Comparison of ENCODE assay signal across 8 mouse cellular contexts in genomic region chr16:16870617-16871331, GRCm38 (mm10). TPM values are rescaled to one million over a fixed set of nuclear protein-coding genes. Genes with fewer than 3 reads are reported as not detected.
DNase-seq lines count a peak whose midpoint lies in the region; ATAC-seq lines count a peak whose summit lies in the region.

TSS of gene Top3b (plus strand) at chr16:16870736.
TSS of gene Vpreb1 (minus strand) at chr16:16870843.

- intact Hi-C loops in gastrocnemius, postnatal 14 days (cut with DNase I; ENCODE audit: low total_unique reads) = no loop called here
- intact Hi-C loops in left cerebral cortex, postnatal 10 days (cut with DNase I) = loop anchor here (10.0 kb wide), 1 partner anchor 566 kb away; the partner anchor contains the start of gene Yars2

- peak; percentile 91 to 96 for DNase-seq in adrenal gland, adult (ENCODE audit: inconsistent age in 2 of 2, low spot score in 1 of 2)
- peak; percentile 97 for DNase-seq in embryo, embryonic 10.5 days (ENCODE audit: low spot score)
- DNase-seq in gastrocnemius, postnatal 14 days = peak; percentile 88
- peak; percentile 91 to 94 for DNase-seq in left cerebral cortex, postnatal 10 days (ENCODE audit: extremely low spot score in 1 of 2, low spot score in 2 of 2)
- DNase-seq in right cerebral cortex, postnatal 25 days = peak; percentile 88
- peak; percentile 86 to 88 for DNase-seq in urinary bladder, postnatal 4 days (ENCODE audit: low spot score in 2 of 2)

- peak; percentile 98 for ATAC-seq in inflammation-experienced regulatory T-cells, adult 6 months
- ATAC-seq in megakaryocyte-erythroid progenitor cell, adult 5-6 weeks (replicated peaks; ENCODE audit: low FRiP score, low TSS enrichment, poor library complexity, severe bottlenecking) = peak; percentile 94

RNA-seq across cellular contexts. Expression of gene Top3b, which starts in this region (rescaled TPM):
- total RNA-seq in gastrocnemius, postnatal 14 days (2021) = 10 to 100 TPM; 20.8 to 22.6 TPM
- polyA plus RNA-seq in inflammation-experienced regulatory T-cells, adult 6 months (2017; shearing (Covaris generic)) = 10 to 100 TPM; 38.9 to 76.8 (median 55.8) TPM
- 10 to 100 TPM; 60.8 to 63.8 TPM for total RNA-seq in left cerebral cortex, postnatal 10 days (2021)
- total RNA-seq in megakaryocyte-erythroid progenitor cell, adult 5-6 weeks (2014; fragmentation: Nextera tagmentation) = 123 and 133 TPM in 2 replicates
- total RNA-seq in megakaryocyte-erythroid progenitor cell, adult 5-6 weeks (2017) = 58.7 and 59.0 TPM in 2 replicates

RNA-seq across cellular contexts. Expression of gene Vpreb1, which starts in this region (rescaled TPM):
- total RNA-seq in gastrocnemius, postnatal 14 days (2021) = not detected
- 1 to 10 TPM in 2 of 3 experiments, not detected in 1; 1.2 to 1.4 TPM for polyA plus RNA-seq in inflammation-experienced regulatory T-cells, adult 6 months (2017; shearing (Covaris generic))
- total RNA-seq in left cerebral cortex, postnatal 10 days (2021) = not detected
- total RNA-seq in megakaryocyte-erythroid progenitor cell, adult 5-6 weeks (2014; fragmentation: Nextera tagmentation) = 70.5 TPM in 1 of 2 replicates, not detected in the other
- 0.91 TPM in 1 of 2 replicates, not detected in the other for total RNA-seq in megakaryocyte-erythroid progenitor cell, adult 5-6 weeks (2017)

Comparison
In these comparisons a context has a peak if more than half of its experiments do, and no peak if none do; other contexts are left out.
1. Peak in every context shown above with its lines: DNase-seq and ATAC-seq.